Mouse (Mus musculus): Measurements from ENCODE around the gene Aip. TPM values are rescaled to one million over a fixed set of nuclear protein-coding genes. Genes with fewer than 3 reads are reported as not detected.

Gene Aip
- polyA plus RNA-seq, 1 experiment from 2014 or later: 79.2 TPM

DNA sequence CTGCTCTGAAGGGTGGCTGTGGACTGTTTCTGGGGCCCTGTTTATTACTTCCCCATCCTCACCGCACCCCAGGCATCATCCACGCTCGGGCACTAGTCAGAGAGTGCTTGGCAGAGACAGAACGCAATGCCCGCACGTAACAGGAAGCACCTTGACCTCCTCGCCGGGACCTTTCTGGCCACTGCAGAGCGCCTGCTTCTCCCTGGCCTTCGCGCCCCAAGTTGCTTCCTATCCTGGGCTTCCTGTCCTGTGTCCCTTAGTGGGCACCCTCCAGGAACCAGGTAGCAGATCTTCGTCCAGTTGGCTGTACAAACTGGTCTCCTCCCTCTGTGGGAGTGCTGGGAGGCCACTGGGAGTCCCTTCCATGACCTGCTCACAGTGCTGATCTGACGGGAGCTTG is 27.2 kb downstream of the Aip start:
- WGBS: 93% methylated on average over 13 of the region's 13 CpGs
- Histone ChIP-seq H3K36me3 (no peaks in the 10 kb centered on the region), H3K27ac (no peak overlapping the region), H3K27me3 (ENCODE audit: low read depth, poor library complexity, severe bottlenecking) (peaks cover 46% of the 10 kb centered on the region), H3K4me3 (peak overlapping the region; percentile 61; the same call in 1 of the 2 replicates), H3K4me1 (peaks cover 54% of the 10 kb centered on the region), H3K9me3 (replicated peaks) (no peaks in the 10 kb centered on the region)
- DNase-seq (ENCODE audit: low spot score): no peak

DNA sequence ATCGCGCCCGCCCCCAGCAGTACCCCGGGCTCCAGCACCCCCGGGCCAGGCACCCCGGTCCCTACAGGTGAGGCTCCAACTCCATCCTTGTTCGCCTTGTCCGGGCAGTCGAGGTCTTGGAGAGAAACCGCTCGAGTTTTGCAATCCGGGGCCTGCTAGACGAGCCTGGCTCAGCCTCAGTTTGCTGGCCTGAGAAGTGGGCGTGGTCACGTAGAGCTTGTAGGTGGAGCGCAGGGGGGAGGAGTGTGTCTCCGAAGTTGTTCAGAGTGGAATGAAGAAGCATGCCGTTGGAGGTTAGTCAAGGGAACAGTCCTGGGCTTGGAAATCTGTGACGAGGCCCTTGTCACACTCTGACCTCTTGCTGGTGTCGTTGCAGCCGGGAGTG is 28.2 kb downstream of the Aip start:
- peaks cover 36% of the 10 kb centered on the region for H3K27me3 ChIP-seq (ENCODE audit: low read depth, poor library complexity, severe bottlenecking)
- H3K36me3 ChIP-seq: no peaks in the 10 kb centered on the region
- no peaks in the 10 kb centered on the region for H3K9me3 ChIP-seq (replicated peaks)
- H3K27ac ChIP-seq: peak overlapping the region; percentile 82
- 2% methylated on average over 21 of the region's 21 CpGs for WGBS
- peaks cover 54% of the 10 kb centered on the region for H3K4me1 ChIP-seq
- DNase-seq (ENCODE audit: low spot score): no peak
- peak overlapping the region; percentile 61 for H3K4me3 ChIP-seq

DNA sequence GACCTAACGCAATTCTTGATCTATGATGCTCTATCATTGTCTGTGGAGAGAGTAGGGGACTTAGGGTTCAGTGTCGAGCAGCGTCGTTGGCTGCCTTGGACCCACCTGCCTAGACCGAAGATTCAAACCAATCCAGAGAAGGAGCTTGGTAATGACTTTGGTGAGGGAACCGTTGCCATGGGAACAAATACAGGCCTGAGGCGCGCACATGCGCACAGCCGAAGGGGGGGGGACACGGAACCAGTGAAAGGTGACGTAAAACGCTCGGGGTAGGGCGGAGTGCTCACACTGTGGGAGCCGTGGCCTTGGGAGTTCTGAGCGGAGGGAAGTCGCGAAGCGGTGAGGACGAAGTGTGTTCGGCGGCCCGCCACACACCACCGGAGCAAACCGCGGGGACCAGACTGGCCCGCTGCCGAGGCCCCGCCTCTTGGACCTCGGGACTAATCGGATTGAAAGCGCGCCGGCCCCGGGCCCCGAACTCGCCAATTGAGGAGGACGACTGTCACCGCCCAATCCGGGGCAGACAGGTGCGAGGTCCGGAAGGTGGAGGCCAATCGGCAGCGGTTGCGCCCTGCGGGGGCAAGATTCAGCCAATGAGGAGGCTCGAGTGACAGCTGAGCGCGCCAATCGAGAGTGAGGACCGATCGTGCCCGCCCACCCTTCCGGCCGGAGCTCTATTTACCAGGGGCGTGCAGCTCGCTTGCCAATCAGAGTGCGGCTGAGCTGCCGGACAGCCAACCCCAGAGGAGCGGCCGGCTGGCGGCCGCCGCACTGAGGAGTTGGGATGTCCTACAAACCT is 28.8 kb downstream of the Aip start, which contains the start of gene Cdk2ap2:
Cdk2ap2 (plus strand) TSS at position 541 of the 799 bp plus-strand sequence.
- WGBS: under 1% methylated on average over 65 of the region's 65 CpGs
- no peaks in the 10 kb centered on the region for H3K36me3 ChIP-seq
- H3K27me3 ChIP-seq (ENCODE audit: low read depth, poor library complexity, severe bottlenecking): peaks cover 30% of the 10 kb centered on the region
- peaks cover 54% of the 10 kb centered on the region for H3K4me1 ChIP-seq
- peak; percentile 99 for DNase-seq (ENCODE audit: low spot score)
- peak within 1 kb of the TSS; percentile 82 for H3K27ac ChIP-seq
- peak within 1 kb of the TSS; percentile 61 for H3K4me3 ChIP-seq
- H3K9me3 ChIP-seq (replicated peaks): no peaks in the 10 kb centered on the region

DNA sequence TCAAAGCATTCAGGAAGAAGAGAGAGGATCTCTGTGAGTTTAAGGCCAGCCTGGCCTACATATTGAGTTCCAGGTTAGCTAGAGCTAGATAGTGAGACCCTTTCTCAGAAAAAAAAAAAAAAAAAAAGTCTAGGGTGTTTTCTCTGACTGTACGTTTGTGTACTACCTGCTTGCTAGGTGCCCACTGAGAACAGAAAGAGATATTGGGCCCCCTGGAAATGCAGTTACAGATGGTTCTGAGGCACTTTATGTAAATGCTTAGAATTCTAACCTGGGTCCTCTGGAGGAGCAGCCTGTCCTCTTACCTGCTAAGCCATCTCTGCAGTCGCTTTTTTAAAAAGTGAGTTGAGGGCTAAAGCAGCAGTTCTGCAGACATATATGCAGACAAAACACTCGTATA is 29.9 kb downstream of the Aip start:
- WGBS: 71% methylated on average over 3 of the region's 3 CpGs
- Histone ChIP-seq H3K27ac (no peak overlapping the region), H3K4me3 (no peak overlapping the region), H3K9me3 (replicated peaks) (no peaks in the 10 kb centered on the region), H3K27me3 (ENCODE audit: low read depth, poor library complexity, severe bottlenecking) (peaks cover 20% of the 10 kb centered on the region), H3K36me3 (no peaks in the 10 kb centered on the region), H3K4me1 (peaks cover 45% of the 10 kb centered on the region)
- DNase-seq (ENCODE audit: low spot score): no peak

- WGBS: 83% methylated on average over 5 of the region's 5 CpGs
- no peak for DNase-seq (ENCODE audit: low spot score)
- no peak overlapping the region for H3K4me3 ChIP-seq
- H3K27ac ChIP-seq: no peak overlapping the region
- H3K9me3 ChIP-seq (replicated peaks): no peaks in the 10 kb centered on the region
- peaks cover 10% of the 10 kb centered on the region for H3K27me3 ChIP-seq (ENCODE audit: low read depth, poor library complexity, severe bottlenecking)
- no peaks in the 10 kb centered on the region for H3K36me3 ChIP-seq
- H3K4me1 ChIP-seq: peaks cover 36% of the 10 kb centered on the region
Measured at GRCm38 (mm10) chr19:4094774-4095303, 30.8 kb downstream of the Aip start.

DNA sequence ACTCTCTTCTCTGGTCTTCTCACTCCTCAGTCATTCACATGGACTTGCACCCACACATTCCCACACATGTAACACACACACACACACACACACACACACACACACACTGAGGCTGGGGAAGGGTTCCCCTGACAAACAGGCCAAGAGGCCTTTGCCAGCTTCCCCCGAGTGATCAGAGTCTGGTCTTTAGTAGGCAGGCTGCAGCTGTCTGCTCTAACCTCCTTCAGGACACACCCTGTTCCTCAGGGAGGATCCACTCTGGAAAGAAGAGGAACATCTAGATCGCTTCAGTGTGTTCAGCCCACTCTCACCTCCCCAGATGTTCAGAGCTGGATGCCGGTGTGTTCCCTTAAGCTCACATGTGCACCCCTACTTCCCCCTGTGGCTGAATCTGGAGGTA is 31.3 kb downstream of the Aip start:
- 75% methylated on average over 3 of the region's 3 CpGs for WGBS

GRCm38 (mm10) chr19:4093772-4094171 is 31.9 kb downstream of the Aip start:
- Histone ChIP-seq H3K9me3 (replicated peaks) (no peaks in the 10 kb centered on the region), H3K4me1 (peaks cover 25% of the 10 kb centered on the region), H3K4me3 (no peak overlapping the region), H3K27ac (no peak overlapping the region), H3K27me3 (ENCODE audit: low read depth, poor library complexity, severe bottlenecking) (no peaks in the 10 kb centered on the region), H3K36me3 (no peaks in the 10 kb centered on the region)
- 62% methylated on average over 7 of the region's 7 CpGs for WGBS
- DNase-seq (ENCODE audit: low spot score): no peak

More for the DNA sequence above, 31.3 kb downstream of the Aip start:
- Histone ChIP-seq H3K9me3 (replicated peaks) (no peaks in the 10 kb centered on the region), H3K4me1 (peaks cover 31% of the 10 kb centered on the region), H3K27me3 (ENCODE audit: low read depth, poor library complexity, severe bottlenecking) (peaks cover 6% of the 10 kb centered on the region), H3K27ac (no peak overlapping the region), H3K4me3 (no peak overlapping the region), H3K36me3 (no peaks in the 10 kb centered on the region)
- no peak for DNase-seq (ENCODE audit: low spot score)

- no peak overlapping the region for H3K27ac ChIP-seq
- H3K4me3 ChIP-seq: no peak overlapping the region
- DNase-seq (ENCODE audit: low spot score): no peak
- H3K36me3 ChIP-seq: no peaks in the 10 kb centered on the region
- 86% methylated on average over 3 of the region's 3 CpGs for WGBS
- H3K4me1 ChIP-seq: peaks cover 15% of the 10 kb centered on the region
- no peaks in the 10 kb centered on the region for H3K27me3 ChIP-seq (ENCODE audit: low read depth, poor library complexity, severe bottlenecking)
- no peaks in the 10 kb centered on the region for H3K9me3 ChIP-seq (replicated peaks)
Measured at GRCm38 (mm10) chr19:4092750-4093149, 32.9 kb downstream of the Aip start.

DNA sequence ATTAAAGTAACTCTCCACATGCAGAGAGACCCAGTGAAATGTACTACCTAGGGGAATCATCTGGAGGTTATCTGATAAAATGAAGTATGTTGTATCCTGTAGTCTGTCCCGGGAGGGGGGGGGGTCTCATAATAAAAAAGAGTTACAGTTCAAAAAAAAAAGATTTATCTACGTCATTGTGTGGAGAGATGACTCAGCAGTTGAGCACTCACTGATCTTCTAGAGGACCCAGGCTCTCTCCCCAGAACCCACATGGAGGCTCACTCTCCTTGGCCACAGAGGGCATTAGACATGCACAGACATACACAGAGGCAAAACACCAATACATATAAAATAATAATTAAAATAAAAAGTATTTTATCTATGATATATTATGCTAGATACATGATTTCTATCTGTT is 34.3 kb downstream of the Aip start:
- no peak for DNase-seq (ENCODE audit: low spot score)
- Histone ChIP-seq H3K27ac (no peak overlapping the region), H3K9me3 (replicated peaks) (no peaks in the 10 kb centered on the region), H3K4me3 (no peak overlapping the region), H3K36me3 (no peaks in the 10 kb centered on the region), H3K4me1 (peaks cover 6% of the 10 kb centered on the region), H3K27me3 (ENCODE audit: low read depth, poor library complexity, severe bottlenecking) (no peaks in the 10 kb centered on the region)
- WGBS: 79% methylated on average over 2 of the region's 2 CpGs

- Histone ChIP-seq H3K27ac (no peak overlapping the region), H3K4me3 (no peak overlapping the region), H3K36me3 (no peaks in the 10 kb centered on the region), H3K9me3 (replicated peaks) (no peaks in the 10 kb centered on the region), H3K27me3 (ENCODE audit: low read depth, poor library complexity, severe bottlenecking) (no peaks in the 10 kb centered on the region), H3K4me1 (no peaks in the 10 kb centered on the region)
- WGBS: 96% methylated on average over 3 of the region's 3 CpGs
- no peak for DNase-seq (ENCODE audit: low spot score)
Measured at GRCm38 (mm10) chr19:4090446-4090845, 35.2 kb downstream of the Aip start.

DNA sequence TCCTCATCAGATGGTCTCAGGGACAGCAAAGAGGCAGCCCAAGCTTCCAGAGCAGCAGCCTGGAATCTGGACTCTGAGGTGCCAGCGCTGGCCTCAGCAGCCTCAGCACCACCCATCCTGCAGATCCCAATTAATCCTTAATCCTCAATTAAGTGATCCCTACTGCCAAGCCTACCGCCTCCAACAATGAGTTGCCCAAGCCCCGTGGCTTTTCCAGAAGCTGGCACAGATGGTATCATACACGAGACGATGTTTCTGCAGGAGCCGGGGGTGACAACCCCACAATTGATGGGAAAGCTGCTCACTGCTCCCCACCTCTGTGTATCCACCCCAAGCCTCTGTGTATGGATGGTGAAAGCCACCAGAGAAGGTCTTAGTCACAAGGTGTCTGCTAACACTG is 36.5 kb downstream of the Aip start:
- Histone ChIP-seq H3K9me3 (replicated peaks) (no peaks in the 10 kb centered on the region), H3K4me3 (no peak overlapping the region), H3K27ac (no peak overlapping the region), H3K27me3 (ENCODE audit: low read depth, poor library complexity, severe bottlenecking) (peaks cover 6% of the 10 kb centered on the region; the same call in 1 of the 2 replicates), H3K36me3 (no peaks in the 10 kb centered on the region), H3K4me1 (peaks cover under 1% of the 10 kb centered on the region; the same call in 1 of the 2 replicates)
- no peak for DNase-seq (ENCODE audit: low spot score)
- 82% methylated on average over 6 of the region's 6 CpGs for WGBS

GRCm38 (mm10) chr19:4088146-4088545 is 37.5 kb downstream of the Aip start:
- Histone ChIP-seq H3K27ac (no peak overlapping the region), H3K4me3 (no peak overlapping the region), H3K4me1 (peaks cover 5% of the 10 kb centered on the region), H3K27me3 (ENCODE audit: low read depth, poor library complexity, severe bottlenecking) (peaks cover 15% of the 10 kb centered on the region; the same call in 1 of the 2 replicates), H3K36me3 (no peaks in the 10 kb centered on the region), H3K9me3 (replicated peaks) (no peaks in the 10 kb centered on the region)
- no peak for DNase-seq (ENCODE audit: low spot score)
- WGBS: 48% methylated on average over 5 of the region's 5 CpGs

DNA sequence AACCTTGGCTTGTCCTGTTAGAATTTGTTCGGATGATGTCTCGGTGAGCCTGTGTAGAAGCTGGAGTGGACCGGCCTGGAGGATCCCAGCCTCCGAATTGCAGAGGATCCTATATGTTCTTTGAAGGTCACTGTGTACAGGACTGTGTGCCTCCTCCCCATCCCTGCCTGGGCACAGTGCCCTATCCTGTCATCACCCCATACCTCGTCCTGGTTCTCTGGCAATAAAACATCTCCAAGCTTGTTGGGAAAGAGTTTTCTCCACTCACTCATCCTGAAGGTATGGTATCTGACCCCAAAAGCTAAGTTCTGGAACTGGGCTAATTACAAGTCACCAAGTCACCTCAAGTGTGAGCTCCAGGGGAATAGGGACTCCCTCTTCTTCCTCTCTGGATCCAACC is 38.6 kb downstream of the Aip start:
- no peaks in the 10 kb centered on the region for H3K36me3 ChIP-seq
- no peak overlapping the region for H3K4me3 ChIP-seq
- no peak for DNase-seq (ENCODE audit: low spot score)
- H3K9me3 ChIP-seq (replicated peaks): no peaks in the 10 kb centered on the region
- H3K27ac ChIP-seq: no peak overlapping the region
- WGBS: 93% methylated on average over 5 of the region's 5 CpGs
- H3K27me3 ChIP-seq (ENCODE audit: low read depth, poor library complexity, severe bottlenecking): peaks cover 17% of the 10 kb centered on the region; the same call in 1 of the 2 replicates
- peaks cover 5% of the 10 kb centered on the region for H3K4me1 ChIP-seq

All from limb, embryonic 10.5 days (tissue).